Mouse (Mus musculus) cortical plate, adult 2 months (tissue): ENCODE data around the gene Actl7a.
A peak's percentile ranks its signal among the peaks of the same experiment; 100 is the strongest.

Source experiments
- CTCF ChIP-seq: fragments of 200-500 bp; IDR thresholded peaks from 2 replicates; pipeline ENCODE4 v1.5.1; 2011; ENCODE audit warnings: mild to moderate bottlenecking, control low read depth, low read length; ENCODE audit not compliant: insufficient read depth; ENCODE audit errors: extremely low read depth
- POLR2A ChIP-seq: fragments of 200-500 bp; IDR thresholded peaks from 2 replicates; pipeline ENCODE4 v1.6.1; 2011; ENCODE audit warnings: mild to moderate bottlenecking, low read length, control low read depth; ENCODE audit not compliant: insufficient read depth; ENCODE audit errors: extremely low read depth

GRCm38 (mm10) chr4:56725839-56726238, 17.4 kb upstream of the Actl7a start:
- TF ChIP-seq CTCF (peak; percentile 42), POLR2A (no peak)
